Mouse (Mus musculus): ENCODE data around the gene Id1.

DNA sequence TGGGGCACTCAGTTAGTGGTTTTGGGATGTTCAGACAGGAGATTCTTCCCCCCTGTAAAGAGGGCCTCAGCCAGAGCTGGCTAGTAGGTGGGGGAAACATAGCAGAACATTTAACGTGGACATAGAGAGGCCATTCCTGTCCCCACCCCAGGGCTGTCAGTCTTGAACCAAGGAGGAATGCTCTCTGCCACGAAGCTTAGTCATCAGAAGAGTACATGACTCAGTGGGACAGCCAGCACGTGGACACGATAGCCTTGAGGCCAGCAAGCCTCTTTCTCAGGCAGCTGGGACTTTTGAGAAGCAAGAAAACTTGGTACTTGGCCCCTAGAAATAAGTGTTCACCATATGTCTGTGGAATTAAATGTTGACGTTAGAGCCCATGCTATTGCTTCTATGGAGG is 46.6 kb downstream of the Id1 start:
- TF ChIP-seq CTCF (IDR thresholded peaks at IDR 0.05; ENCODE audit: low read depth, low read length), result no peak
- no peak for TF ChIP-seq POLR2A (IDR thresholded peaks at IDR 0.05; ENCODE audit: extremely low read depth, insufficient read depth, low read length)
